Mouse (Mus musculus): ENCODE results near the gene Rnase11. TPM values are rescaled to one million over a fixed set of nuclear protein-coding genes. Genes with fewer than 3 reads are reported as not detected.

Gene Rnase11
- polyA plus RNA-seq (2015; fragmentation: Illumina TruSeq; extraction: RNeasy Lipid Tissue Mini Kit (QIAGEN cat#74804); ENCODE audit: insufficient read depth, low replicate concordance) = not detected

GRCm38 (mm10) chr14:51050063-51050462, at the start of gene Rnase11:
Gene Rnase11 (minus strand): TSS chr14:51050163.

GRCm38 (mm10) chr14:51090921-51091900, 41.2 kb upstream of the Rnase11 start, which contains the start of the genes Rnase4 and Ang:
Gene Rnase4 (plus strand): TSS chr14:51091077.
Gene Ang (plus strand): TSS chr14:51091150.

GRCm38 (mm10) chr14:51074335-51074734, 24.4 kb upstream of the Rnase11 start, which contains the start of gene Olfr750:
Gene Olfr750 (minus strand): TSS chr14:51074435.

GRCm38 (mm10) chr14:51057401-51057831, 7.5 kb upstream of the Rnase11 start, which contains the start of gene Rnase12:
Gene Rnase12 (minus strand): TSS chr14:51057661.

GRCm38 (mm10) chr14:51041769-51042168, 8.2 kb downstream of the Rnase11 start, which contains the start of gene Rnase9:
Gene Rnase9 (minus strand): TSS chr14:51041869.

GRCm38 (mm10) chr14:51007152-51007801, 42.7 kb downstream of the Rnase11 start, which contains the start of gene Rnase10:
Gene Rnase10 (plus strand): TSS chr14:51007751.

Other genes with a start within 250 kb of the Rnase11 start
- gene Ccnb1ip1, start 242.4 kb downstream of the Rnase11 start, polyA plus RNA-seq (2015; fragmentation: Illumina TruSeq; extraction: RNeasy Lipid Tissue Mini Kit (QIAGEN cat#74804); ENCODE audit: insufficient read depth, low replicate concordance) = not detected
- 122 TPM for gene Parp2, start 242.3 kb downstream of the Rnase11 start, polyA plus RNA-seq (2015; fragmentation: Illumina TruSeq; extraction: RNeasy Lipid Tissue Mini Kit (QIAGEN cat#74804); ENCODE audit: insufficient read depth, low replicate concordance)
- gene Tep1, start 179.6 kb downstream of the Rnase11 start, polyA plus RNA-seq (2015; fragmentation: Illumina TruSeq; extraction: RNeasy Lipid Tissue Mini Kit (QIAGEN cat#74804); ENCODE audit: insufficient read depth, low replicate concordance) = 58.6 TPM
- 0.44 TPM for gene Klhl33, start 152.7 kb downstream of the Rnase11 start, polyA plus RNA-seq (2015; fragmentation: Illumina TruSeq; extraction: RNeasy Lipid Tissue Mini Kit (QIAGEN cat#74804); ENCODE audit: insufficient read depth, low replicate concordance)
- gene Osgep, start 125.3 kb downstream of the Rnase11 start, polyA plus RNA-seq (2015; fragmentation: Illumina TruSeq; extraction: RNeasy Lipid Tissue Mini Kit (QIAGEN cat#74804); ENCODE audit: insufficient read depth, low replicate concordance) = 54.5 TPM
- gene Apex1, start 125.2 kb downstream of the Rnase11 start, polyA plus RNA-seq (2015; fragmentation: Illumina TruSeq; extraction: RNeasy Lipid Tissue Mini Kit (QIAGEN cat#74804); ENCODE audit: insufficient read depth, low replicate concordance) = 60.1 TPM
- gene Pip4p1, start 119.3 kb downstream of the Rnase11 start, polyA plus RNA-seq (2015; fragmentation: Illumina TruSeq; extraction: RNeasy Lipid Tissue Mini Kit (QIAGEN cat#74804); ENCODE audit: insufficient read depth, low replicate concordance) = 134 TPM
- gene Pnp, start 119.1 kb downstream of the Rnase11 start, polyA plus RNA-seq (2015; fragmentation: Illumina TruSeq; extraction: RNeasy Lipid Tissue Mini Kit (QIAGEN cat#74804); ENCODE audit: insufficient read depth, low replicate concordance) = 58.5 TPM
- 76.0 TPM for gene Gm49342, start 105.6 kb downstream of the Rnase11 start, polyA plus RNA-seq (2015; fragmentation: Illumina TruSeq; extraction: RNeasy Lipid Tissue Mini Kit (QIAGEN cat#74804); ENCODE audit: insufficient read depth, low replicate concordance)
- gene Pnp2, start 94.2 kb downstream of the Rnase11 start, polyA plus RNA-seq (2015; fragmentation: Illumina TruSeq; extraction: RNeasy Lipid Tissue Mini Kit (QIAGEN cat#74804); ENCODE audit: insufficient read depth, low replicate concordance) = 4.6 TPM
- 0.26 TPM for gene Rnase10, start 42.4 kb downstream of the Rnase11 start, polyA plus RNA-seq (2015; fragmentation: Illumina TruSeq; extraction: RNeasy Lipid Tissue Mini Kit (QIAGEN cat#74804); ENCODE audit: insufficient read depth, low replicate concordance)
- gene Rnase9, start 8.3 kb downstream of the Rnase11 start, polyA plus RNA-seq (2015; fragmentation: Illumina TruSeq; extraction: RNeasy Lipid Tissue Mini Kit (QIAGEN cat#74804); ENCODE audit: insufficient read depth, low replicate concordance) = not detected
- 4.4 TPM for gene Rnase12, start 7.5 kb upstream of the Rnase11 start, polyA plus RNA-seq (2015; fragmentation: Illumina TruSeq; extraction: RNeasy Lipid Tissue Mini Kit (QIAGEN cat#74804); ENCODE audit: insufficient read depth, low replicate concordance)
- not detected for gene Olfr750, start 24.3 kb upstream of the Rnase11 start, polyA plus RNA-seq (2015; fragmentation: Illumina TruSeq; extraction: RNeasy Lipid Tissue Mini Kit (QIAGEN cat#74804); ENCODE audit: insufficient read depth, low replicate concordance)
- gene Rnase4, start 40.9 kb upstream of the Rnase11 start, polyA plus RNA-seq (2015; fragmentation: Illumina TruSeq; extraction: RNeasy Lipid Tissue Mini Kit (QIAGEN cat#74804); ENCODE audit: insufficient read depth, low replicate concordance) = 32.5 TPM
- 5.4 TPM for gene Ang, start 41.0 kb upstream of the Rnase11 start, polyA plus RNA-seq (2015; fragmentation: Illumina TruSeq; extraction: RNeasy Lipid Tissue Mini Kit (QIAGEN cat#74804); ENCODE audit: insufficient read depth, low replicate concordance)
- gene Eddm3b, start 64.3 kb upstream of the Rnase11 start, polyA plus RNA-seq (2015; fragmentation: Illumina TruSeq; extraction: RNeasy Lipid Tissue Mini Kit (QIAGEN cat#74804); ENCODE audit: insufficient read depth, low replicate concordance) = not detected
- gene Rnase6, start 73.7 kb upstream of the Rnase11 start, polyA plus RNA-seq (2015; fragmentation: Illumina TruSeq; extraction: RNeasy Lipid Tissue Mini Kit (QIAGEN cat#74804); ENCODE audit: insufficient read depth, low replicate concordance) = 227 TPM
- gene Rnase1, start 96.6 kb upstream of the Rnase11 start, polyA plus RNA-seq (2015; fragmentation: Illumina TruSeq; extraction: RNeasy Lipid Tissue Mini Kit (QIAGEN cat#74804); ENCODE audit: insufficient read depth, low replicate concordance) = 7.4 TPM
- not detected for gene Rnase2b, start 112.1 kb upstream of the Rnase11 start, polyA plus RNA-seq (2015; fragmentation: Illumina TruSeq; extraction: RNeasy Lipid Tissue Mini Kit (QIAGEN cat#74804); ENCODE audit: insufficient read depth, low replicate concordance)
- gene Ang2, start 149.0 kb upstream of the Rnase11 start, polyA plus RNA-seq (2015; fragmentation: Illumina TruSeq; extraction: RNeasy Lipid Tissue Mini Kit (QIAGEN cat#74804); ENCODE audit: insufficient read depth, low replicate concordance) = not detected
- gene Ear14, start 153.2 kb upstream of the Rnase11 start, polyA plus RNA-seq (2015; fragmentation: Illumina TruSeq; extraction: RNeasy Lipid Tissue Mini Kit (QIAGEN cat#74804); ENCODE audit: insufficient read depth, low replicate concordance) = not detected
- not detected for gene Rnase2a, start 205.9 kb upstream of the Rnase11 start, polyA plus RNA-seq (2015; fragmentation: Illumina TruSeq; extraction: RNeasy Lipid Tissue Mini Kit (QIAGEN cat#74804); ENCODE audit: insufficient read depth, low replicate concordance)